Mouse (Mus musculus): ENCODE measurements around the gene Pigk.

GRCm38 (mm10) chr3:152911578-152911977 is 197.7 kb downstream of the Pigk start:
- TF ChIP-seq GATA1 (IDR thresholded peaks at IDR 0.05; ENCODE audit: borderline replicate concordance, low read length), result no peak
- TF ChIP-seq FLI1 (IDR thresholded peaks at IDR 0.05; ENCODE audit: low read length), result no peak
